Mouse (Mus musculus) urinary bladder, postnatal 4 days (tissue): ENCODE results near the gene Atg3.
A peak's percentile ranks its signal among the peaks of the same experiment; 100 is the strongest.

Source experiments
- DNase-seq, 2 experiments: peaks; one replicate each; pipeline ENCODE4 v3.0.0; 2021 to 2022; ENCODE audit warnings: low spot score in 2 of 2

Gene Atg3

DNA sequence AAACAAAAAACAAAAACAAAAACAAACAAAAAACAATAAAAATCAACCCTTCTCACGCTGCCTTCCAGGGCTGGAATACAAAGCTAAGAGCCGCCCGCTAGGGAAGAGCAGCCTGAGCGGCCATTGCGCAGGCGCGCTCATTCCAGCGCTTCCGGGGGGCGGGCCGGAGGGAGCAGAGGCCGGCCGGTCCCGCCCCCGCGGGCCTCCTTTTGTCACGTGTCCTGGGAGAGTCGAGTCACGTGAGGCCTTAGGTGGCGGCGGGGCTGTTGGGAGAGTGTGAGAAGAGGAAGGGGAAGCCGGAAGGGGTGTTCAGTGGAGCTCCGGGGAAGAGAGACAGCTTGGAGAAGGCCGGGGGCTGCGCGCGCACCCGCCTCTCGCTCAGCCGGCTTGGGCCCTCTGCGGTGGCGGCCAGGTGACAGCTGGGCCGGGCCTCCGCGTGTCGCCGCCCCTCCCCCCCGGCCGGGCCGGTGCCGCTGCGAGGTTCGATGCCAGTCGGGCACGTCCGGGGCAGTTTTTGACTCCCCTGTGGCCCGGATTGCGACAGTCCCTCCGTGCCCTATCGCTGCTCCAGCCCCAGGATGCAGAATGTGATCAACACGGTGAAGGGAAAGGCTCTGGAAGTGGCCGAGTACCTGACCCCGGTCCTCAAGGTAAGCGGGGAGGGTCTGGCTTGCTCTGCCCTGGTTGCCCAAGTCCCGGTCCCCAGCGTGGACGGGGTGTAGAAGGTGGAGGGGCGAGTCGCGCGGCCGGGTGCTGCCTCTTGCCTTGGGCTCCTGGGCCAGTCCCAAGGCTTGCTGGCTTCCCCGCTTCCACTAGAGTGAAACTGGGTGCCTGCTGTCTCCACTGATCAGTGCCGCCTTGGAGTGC is at the start of gene Atg3, which contains the start of gene Slc35a5:
Gene Atg3 (plus strand): TSS at position 264 of the 867 bp plus-strand sequence.
Gene Slc35a5 (minus strand): TSS at position 185 of the 867 bp plus-strand sequence.
- peak; percentile 95 to 96 for DNase-seq

DNA sequence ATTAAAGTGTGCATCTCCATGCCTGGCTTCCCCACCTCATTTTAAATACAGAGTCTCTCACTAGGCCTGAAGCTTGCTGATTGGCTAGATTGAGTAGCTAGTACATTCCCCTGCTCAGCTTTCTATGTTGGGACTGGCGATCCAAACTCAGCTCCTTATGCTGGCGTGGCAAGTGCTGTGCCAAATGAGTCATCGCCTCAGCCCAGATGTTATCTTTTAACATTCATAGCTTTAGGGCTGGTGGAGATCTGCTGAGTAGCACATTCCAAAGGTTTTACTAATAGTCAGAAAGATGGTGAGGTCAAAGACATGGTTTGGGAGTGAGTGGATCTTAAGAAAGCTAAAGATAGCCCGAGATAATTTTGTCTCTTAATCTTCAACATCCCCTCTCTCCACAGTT is 48.1 kb upstream of the Atg3 start:
- peak; percentile 57 to 65 for DNase-seq

DNA sequence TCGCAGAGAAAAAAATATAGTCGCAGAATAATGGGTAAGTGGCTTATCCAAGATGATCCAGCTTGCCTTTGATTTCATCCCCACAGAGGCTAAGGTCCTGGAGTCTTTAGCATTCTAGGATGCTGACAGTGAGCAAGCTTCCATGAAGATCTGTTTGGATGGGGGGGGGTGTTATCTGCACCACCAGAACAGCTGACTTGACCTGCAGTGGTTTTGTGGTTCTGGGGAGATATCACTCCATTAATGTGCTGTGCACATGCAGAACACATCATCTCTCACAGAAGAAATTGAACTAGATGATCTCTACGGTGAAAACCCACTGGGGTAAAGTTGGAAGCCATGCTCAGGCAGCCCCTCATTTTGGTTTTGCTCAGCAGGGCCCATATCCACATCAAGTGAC is 41.4 kb upstream of the Atg3 start:
- DNase-seq, result no peak

DNA sequence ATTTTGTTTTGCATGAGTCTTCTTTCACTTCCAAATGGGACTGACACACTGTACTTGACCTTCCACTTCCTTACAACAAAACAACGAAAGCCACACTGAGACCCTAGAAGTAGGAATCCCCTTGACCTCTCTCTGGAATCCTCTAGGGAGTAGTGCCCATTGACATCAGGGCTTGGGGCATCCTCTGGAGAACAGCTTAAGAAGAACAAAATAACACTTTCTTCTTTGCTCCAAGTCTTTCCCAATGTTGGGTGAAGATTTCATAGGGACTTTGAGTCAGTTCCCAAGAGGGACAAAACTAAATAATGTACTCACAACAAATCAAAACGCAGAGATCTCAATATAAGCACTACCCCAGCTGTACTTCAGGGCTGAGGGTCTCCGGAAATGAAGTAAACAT is 39.8 kb upstream of the Atg3 start:
- DNase-seq, result no peak

DNA sequence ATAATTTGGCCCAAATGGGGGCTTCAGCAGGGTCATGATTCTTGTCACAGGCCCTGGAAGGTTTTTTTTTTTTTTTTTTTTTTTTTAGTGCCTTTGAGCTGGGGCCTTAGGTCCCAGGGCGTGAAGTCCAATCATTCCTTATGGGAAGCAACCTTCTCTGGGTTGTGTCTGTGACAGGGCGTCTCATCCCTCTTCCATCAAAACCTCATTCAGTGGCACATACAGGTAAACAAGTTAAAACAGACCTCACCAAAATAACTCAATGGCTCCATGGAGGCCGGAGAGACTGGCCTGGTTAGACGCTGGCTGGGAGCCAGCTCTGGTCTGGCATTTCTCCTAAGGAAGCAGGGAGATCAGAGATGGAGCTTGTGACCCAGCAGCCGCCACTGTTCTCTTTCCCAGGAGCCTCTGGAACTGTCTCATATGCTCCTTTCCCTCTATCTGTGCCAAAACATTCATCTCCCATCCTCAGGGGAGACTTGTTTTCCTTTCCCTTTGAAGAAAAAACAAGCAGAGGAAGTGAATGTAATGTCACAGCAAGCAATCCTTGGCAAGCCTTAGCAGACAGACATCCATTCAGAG is 37.6 kb upstream of the Atg3 start:
- DNase-seq, result no peak

DNA sequence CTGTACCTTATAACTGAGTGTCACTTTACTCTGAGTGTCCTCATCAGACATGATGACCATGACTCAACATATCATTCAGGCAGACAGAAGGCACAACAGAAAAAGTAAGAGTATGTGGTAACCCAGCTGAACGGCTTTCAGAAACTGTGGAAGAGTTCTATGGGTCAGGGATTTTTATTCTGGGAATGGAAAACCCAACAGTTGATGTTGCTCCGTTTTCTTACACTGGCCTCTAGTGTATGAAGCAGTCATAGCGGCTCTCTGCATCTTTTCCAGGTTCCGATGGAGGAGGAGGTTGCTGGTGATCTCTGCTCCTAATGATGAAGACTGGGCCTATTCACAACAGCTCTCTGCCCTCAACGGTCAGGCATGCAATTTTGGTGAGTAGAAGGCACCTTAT is 36.0 kb upstream of the Atg3 start:
- no peak for DNase-seq

DNA sequence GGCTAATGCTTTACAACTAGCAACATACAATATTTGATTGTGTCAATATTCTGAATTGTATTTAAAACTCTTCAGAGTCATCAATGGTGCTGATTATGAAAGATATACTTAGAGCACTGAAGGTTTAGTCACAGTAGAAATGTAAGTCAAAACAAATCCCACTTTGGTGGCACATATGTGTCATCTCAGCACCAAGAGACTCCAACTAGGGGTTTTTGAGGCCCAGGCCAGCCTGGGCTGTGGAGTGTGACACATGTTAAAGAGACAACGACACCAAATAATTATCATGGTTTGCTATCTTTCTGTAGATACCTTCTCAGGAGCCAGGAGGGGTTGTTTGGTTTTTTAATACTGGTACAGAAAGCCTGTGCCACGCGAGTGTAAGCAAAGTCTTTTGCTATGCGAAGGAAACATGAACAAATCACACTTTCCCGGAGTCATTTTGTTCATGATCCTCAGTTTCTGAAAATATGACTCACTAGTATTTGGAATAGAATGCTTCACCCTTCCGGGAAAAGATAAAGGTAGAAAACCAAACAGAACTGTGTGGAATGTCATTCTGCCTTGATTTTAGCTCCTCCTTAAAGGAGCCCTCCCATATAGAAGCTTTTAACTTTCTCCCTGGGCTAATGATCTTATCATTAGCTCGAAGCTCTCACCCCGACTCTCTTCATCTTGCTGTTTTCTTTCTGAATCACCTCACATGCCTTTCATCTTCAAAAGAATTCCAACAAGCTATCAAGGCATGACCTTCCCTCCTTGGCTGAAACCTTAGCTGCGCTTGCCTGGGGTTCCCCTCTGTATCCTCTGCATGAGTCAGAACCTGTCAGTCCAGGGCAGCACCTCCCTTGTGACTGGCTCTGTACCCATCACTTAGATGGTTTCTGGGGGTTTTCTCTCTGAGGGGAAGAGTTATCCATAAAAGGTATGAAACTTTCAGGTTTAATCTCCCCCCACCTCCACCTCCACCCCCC is 34.1 kb upstream of the Atg3 start:
- no peak for DNase-seq

DNA sequence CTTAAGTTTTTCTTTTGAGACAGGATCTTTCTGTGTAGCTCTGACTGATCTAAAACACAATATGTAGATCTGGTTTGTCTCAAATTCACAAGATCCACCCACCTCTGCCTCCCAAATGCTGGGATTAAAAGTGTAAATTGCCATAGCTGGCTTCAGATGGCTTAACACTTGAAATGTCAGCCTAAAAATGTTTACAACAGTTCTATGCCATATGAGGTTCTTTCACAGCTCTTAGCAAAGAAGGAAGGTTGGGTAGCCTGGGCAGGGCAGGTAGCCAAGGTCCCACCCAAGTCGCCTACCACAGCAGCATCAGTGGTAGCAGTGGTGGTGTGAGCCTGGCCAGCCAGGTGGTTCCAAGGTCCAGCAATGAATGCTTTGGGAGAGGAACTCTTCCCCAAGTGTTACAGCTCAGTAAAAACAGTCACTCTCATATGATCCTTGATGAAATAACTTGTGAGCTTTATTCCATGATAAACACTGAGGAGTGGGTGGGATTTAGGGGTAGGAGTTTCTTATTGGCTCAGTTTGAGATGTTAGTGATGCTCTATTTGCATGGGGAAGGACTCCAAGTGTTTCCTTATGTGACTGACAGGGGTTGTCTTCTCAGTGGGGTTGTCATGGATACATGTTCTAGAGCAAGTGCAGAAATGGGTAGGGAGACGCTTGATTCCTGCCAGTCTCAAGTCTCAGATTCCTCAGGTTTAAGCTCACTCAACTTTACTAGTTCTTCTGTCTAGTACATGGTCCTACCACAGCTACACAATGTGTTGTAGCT is 30.5 kb upstream of the Atg3 start:
- DNase-seq, result no peak

DNA sequence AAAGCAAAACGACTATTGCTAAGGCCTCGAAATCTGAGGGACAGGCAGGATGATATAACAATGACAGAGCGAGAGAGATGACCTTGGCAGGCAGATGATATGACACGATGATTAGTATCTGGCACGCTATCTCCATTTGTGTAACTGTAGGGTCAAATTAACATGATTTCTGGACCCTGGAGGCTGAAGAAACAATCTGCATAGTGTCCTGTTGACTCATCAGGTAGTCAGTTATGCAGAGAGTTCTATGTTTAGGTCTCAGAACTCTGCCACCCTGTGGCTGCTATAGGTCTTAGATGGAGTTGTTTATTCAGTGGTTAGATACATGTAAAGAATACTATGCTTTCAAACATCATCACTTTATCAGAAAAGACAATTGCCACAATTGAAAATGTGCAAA is 16.9 kb upstream of the Atg3 start:
- no peak for DNase-seq

DNA sequence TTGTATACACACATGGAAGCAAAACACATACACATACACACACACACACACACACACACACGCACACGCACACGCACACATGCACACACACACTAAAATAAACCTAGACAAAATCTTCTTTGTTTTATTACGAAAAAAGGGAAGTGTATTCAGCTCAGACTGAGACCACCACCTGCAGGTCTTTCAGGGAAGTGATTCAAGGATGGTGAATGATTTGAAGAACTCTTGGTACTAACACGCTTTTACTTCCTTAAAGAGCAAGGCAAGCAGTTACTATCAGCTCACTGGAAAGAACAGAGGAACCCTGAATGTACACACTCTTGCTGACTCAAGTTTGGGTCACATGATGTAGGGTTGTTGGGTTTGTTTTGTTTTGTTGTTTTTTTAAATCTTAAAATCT is 16.0 kb upstream of the Atg3 start:
- no peak for DNase-seq

DNA sequence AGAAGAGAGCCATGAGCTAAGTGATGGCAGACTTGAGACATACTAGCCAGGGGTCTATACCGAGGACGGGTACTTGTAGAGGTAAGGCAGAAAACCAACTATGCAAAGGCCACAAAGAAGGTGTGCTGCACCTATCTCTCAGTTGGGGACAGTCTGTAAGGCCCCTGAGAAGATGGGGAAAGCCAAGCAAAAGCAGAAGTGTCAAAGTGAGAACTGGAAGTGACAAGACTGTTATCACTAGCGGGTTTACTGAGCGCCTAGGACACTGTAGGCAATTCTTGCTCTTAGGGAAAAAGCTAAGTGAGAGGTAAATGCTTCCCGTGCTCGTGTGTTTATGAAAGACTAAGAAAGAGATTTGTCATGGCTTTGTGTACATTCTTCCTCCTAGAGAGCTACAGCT is 13.5 kb upstream of the Atg3 start:
- no peak for DNase-seq

DNA sequence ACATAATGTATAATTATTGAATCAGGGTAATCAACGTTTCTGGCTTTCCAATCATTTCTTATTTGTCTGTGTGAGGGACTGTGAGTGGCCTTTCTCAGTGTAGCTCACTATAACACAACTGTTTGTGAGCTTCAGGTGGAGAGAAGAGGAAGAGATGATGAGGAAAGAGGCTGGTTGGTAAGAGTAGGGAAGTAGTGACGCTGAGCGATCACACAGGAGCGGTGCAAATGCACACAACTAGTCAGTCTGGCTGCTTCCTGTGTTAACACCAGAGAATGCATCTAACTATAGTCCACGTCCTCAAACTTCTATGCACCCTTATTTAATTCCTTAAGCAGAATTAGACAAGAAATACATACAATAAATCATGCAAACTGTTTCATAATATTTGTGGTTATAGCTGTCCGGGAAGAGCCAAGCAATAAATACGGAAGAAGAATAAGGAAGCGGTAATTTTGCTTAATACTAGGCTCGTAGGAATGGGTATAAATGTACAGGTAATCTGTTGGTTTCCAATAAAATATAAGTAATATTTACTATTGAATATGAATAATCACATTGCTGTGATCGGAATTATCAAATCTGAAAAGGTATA is 10.0 kb upstream of the Atg3 start:
- no peak for DNase-seq

DNA sequence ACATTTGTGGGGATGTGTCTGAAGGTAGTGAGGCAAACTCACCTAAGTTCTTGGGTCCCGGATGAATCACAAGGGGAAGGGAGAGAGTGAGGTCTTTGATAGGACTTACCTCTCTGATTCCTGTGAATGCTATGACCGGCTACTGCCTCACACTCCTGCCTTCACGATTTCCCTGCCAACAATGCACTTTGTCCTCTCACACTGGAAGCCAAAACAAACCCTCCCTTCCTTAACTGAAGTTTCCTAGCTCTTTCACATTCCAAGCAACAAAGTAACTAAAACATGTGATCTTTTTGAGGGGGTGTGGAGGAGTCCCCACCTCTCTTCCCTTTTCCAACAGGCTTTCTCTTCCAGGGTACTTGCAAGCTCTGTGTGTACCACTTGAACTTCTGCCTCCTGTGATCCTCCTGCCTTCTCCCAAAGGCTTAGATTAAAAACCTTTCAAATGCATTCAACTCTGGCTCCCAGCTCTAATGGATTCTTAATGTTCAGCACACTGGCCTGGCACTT is 3.8 kb upstream of the Atg3 start:
- no peak for DNase-seq

DNA sequence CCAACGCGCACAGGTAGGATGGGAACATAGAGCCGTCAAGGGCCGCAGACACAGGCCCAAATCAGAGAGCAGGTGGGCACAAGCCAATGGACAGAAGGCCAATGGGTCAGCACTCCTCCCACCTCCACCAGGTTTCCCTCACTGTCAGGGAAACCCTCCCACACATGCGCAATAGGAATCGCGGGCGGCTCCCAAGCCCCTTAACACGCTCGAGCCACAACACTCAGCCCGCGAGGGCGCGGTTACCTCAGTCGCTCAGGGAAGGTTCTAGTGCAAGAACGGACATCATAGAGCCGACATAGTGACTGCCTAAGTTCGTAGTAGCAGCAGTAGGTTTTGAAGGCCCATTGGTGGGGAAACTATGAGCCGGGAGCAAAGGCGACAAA is 456 bp upstream of the Atg3 start:
- DNase-seq, result peak; percentile 69 to 75

DNA sequence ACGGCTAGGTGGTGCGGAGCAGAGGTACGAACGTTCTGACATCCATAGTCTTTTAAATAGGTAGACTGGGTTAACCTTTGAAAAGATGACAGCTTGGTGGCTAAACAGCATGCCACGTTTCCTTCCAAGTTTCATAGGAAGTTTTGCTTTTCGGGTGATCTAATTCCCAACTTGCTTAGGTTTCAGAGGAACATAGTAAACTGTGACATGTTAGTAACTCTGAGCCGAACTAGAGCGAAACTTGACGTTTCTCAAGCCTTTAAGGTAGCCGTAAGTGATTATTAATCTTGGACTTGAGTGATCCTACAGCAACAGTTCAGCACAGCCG is 768 bp downstream of the Atg3 start:
- no peak for DNase-seq

DNA sequence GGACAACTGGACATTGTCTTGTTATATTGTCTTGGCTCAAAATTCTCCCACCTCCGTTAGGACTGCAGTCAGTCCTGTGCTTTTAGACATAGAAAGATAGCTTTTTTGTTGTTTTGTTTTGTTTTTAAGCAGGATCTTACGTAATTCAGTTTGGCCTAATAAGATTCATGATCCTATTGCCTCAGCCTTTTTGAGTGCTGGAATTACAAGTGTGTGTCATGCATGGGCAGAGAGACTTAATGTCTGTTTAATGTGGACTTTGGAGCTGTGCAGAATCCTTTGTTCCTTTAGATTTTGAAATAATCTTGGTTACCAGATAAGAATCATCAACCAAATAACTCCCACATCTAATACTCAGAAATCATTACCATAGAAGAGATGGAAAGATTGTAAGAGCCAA is 20.0 kb downstream of the Atg3 start:
- no peak for DNase-seq

DNA sequence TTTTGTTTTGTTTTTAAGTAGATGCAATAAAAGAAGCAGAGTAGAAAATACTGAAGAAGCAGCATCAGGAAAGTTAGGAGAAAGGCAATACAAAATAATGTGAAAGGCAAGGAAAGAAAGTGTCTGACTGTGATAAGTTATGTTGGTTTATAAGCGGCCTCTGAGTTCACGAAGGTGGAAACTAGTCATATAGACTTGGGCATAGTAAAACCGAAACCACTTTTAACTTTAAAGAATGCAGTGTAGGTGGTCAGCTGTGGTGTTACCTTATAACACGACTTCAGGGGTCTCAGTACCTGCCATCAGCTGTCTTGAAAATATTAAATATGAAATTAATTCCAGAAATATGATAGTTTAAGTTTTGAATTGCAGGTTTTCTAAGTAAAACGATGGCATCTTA is 23.2 kb downstream of the Atg3 start:
- no peak for DNase-seq

DNA sequence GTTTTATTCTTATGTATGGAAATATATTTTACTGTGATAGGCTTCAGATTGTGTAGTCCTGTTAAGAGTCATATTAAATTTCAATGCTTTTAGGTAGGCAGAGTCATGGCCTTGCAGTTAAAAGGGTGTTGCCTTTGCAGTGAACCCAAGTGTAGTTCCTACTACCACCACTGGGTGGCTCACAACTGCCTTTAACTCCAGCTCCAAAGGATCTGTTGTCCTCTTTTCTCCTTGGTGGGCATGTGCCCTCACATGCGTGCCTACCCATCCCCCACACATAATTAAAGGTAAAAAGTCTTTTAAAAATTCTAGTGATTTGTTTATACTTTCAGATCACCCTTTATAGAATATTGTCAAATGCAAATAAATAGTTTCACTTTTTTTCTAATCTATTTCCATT is 34.0 kb downstream of the Atg3 start:
- DNase-seq, result peak; percentile 26 to 78

DNA sequence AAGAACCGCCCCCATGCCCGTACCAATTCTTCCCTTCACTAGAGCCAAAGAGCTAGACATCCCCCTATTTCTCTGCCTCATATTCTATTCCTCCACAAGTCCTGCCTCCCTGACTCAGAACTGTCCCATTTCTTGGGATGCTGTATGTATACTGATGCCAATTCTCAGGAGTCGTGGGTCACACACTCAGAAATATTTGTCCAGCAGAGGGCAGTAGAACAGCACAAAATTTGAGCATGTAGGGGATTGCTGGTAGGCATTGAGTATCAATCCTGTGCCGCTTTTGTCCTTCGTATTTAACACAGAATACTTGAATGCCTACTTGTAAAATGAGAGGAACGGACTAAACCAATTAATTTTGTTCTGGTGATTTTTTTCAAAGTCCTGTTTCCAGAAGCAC is 38.2 kb downstream of the Atg3 start:
- peak in 1 of 2 experiments; percentile 24 for DNase-seq

DNA sequence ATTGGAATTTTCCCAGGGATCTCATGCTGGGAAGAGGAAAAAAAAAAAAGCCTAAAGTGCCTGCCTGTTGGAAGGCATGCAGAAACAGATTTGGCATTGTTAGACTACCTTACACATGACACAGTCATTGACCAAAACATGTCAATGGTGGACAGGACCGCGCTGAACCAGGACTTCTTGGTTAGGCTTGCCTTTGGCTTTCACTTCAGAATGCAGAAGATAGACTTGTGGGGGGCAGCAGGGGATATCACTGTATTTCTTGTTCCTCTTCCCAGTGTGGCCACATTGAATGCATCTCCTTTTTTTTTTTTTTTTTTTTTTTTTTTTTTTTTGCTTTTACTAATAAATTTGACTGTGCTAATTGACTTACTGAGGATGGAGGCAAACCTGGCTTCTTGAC is 42.8 kb downstream of the Atg3 start:
- DNase-seq, result no peak

DNA sequence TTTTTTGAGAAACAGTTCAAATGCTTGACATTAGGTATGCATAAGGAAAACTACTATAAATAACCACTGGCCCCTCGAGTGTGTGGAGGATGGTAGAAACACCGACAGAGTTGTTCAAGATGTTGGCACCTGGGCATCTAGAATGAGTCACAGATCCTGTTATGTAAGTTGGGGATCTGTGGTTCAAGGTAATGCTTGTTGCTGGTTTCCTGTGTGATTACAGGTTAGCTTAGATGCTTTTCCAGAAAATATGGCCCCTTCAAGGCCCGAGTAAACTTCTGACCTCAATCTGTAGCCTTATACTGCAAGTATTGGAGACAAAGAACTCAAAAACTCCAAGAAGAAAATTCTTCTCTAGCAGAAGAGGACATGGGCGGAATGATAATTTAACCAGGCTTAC is 45.9 kb downstream of the Atg3 start:
- DNase-seq, result no peak
